In genomic region chr10:79057370-79057769, GRCm38 (mm10) we compare ENCODE assay signal across 13 mouse cellular contexts. TPM values are rescaled to one million over a fixed set of nuclear protein-coding genes. Genes with fewer than 3 reads are reported as not detected.
"Had no signal": no experiment of that assay in that cellular context is flagged by ENCODE, and none has a peak within 500 bp of the region (broad histone marks: within the 10 kb centered on the region; RNA-seq: fewer than 3 reads in every experiment).

No protein-coding gene starts in this region.

RNA-seq across cellular contexts. Expression of gene Olfr57, which starts 28.8 kb away (rescaled TPM):
- polyA plus RNA-seq: lung, embryonic 16.5 days; myocyte; neural tube, embryonic 11.5 days; small intestine, adult 2 months; stomach, embryonic 14.5 days; stomach, embryonic 16.5 days; thymus, postnatal 0 days had no signal

RNA-seq across cellular contexts. Expression of gene Olfr1351, which starts 45.1 kb away (rescaled TPM):
- polyA plus RNA-seq: lung, embryonic 14.5 days; lung, embryonic 16.5 days; midbrain, embryonic 10.5 days; midbrain, embryonic 12.5 days; midbrain, embryonic 16.5 days; myocyte; neural tube, embryonic 11.5 days; neural tube, embryonic 13.5 days; neural tube, embryonic 15.5 days; small intestine, adult 2 months; stomach, embryonic 14.5 days; stomach, embryonic 16.5 days; thymus, postnatal 0 days had no signal
